Comparison of ENCODE assay signal across 23 mouse cellular contexts in genomic region chr2:181787852-181788251, GRCm38 (mm10). TPM values are rescaled to one million over a fixed set of nuclear protein-coding genes. Genes with fewer than 3 reads are reported as not detected.
DNase-seq lines count a peak whose midpoint lies in the region; ATAC-seq lines count a peak whose summit lies in the region.
"Had no signal": no experiment of that assay in that cellular context is flagged by ENCODE, and none has a peak within 500 bp of the region (broad histone marks: within the 10 kb centered on the region; RNA-seq: fewer than 3 reads in every experiment).

No protein-coding gene starts in this region.

- H3K9ac ChIP-seq in forebrain, embryonic 13.5 days: no peak overlapping the region
- H3K9ac ChIP-seq in forebrain, embryonic 11.5 days (ENCODE audit: low read length): no peak overlapping the region
- H3K9ac ChIP-seq in midbrain, embryonic 14.5 days (replicated peaks; ENCODE audit: low read length): no peak overlapping the region
- no peak overlapping the region for H3K9ac ChIP-seq in midbrain, embryonic 16.5 days (ENCODE audit: low read depth, low read length)
- no peak overlapping the region for H3K9ac ChIP-seq in forebrain, embryonic 15.5 days (replicated peaks)
- no peak overlapping the region for H3K9ac ChIP-seq in neural tube, embryonic 15.5 days (replicated peaks)
- H3K9ac ChIP-seq: embryonic facial prominence, embryonic 13.5 days; heart, embryonic 12.5 days had no signal

- H3K4me2 ChIP-seq in forebrain, embryonic 13.5 days: no peak overlapping the region
- no peak overlapping the region for H3K4me2 ChIP-seq in forebrain, embryonic 11.5 days (ENCODE audit: low read depth, low read length, severe bottlenecking)
- H3K4me2 ChIP-seq in midbrain, embryonic 14.5 days (ENCODE audit: low read length): no peak overlapping the region
- no peak overlapping the region for H3K4me2 ChIP-seq in midbrain, embryonic 16.5 days (ENCODE audit: low read length)
- H3K4me2 ChIP-seq in forebrain, embryonic 15.5 days (replicated peaks): no peak overlapping the region
- no peak overlapping the region for H3K4me2 ChIP-seq in neural tube, embryonic 15.5 days
- H3K4me2 ChIP-seq: embryonic facial prominence, embryonic 13.5 days; heart, embryonic 12.5 days had no signal

- no peak for DNase-seq in forebrain, embryonic 11.5 days (ENCODE audit: low spot score)
- peak; percentile 11 for DNase-seq in midbrain, embryonic 14.5 days
- DNase-seq in left cerebral cortex, postnatal 25 days (ENCODE audit: low spot score in 2 of 2): no peak
- DNase-seq: adrenal gland, postnatal 14 days; cerebellum, adult 18-20 months; cerebellum, postnatal 10 days; gastrocnemius, postnatal 14 days; heart, postnatal 36 days; kidney, adult 11 months had no signal

- intact Hi-C loops in left cerebral cortex, postnatal 25 days (cut with DNase I): no loop called here

- H3K27me3 ChIP-seq in forebrain, embryonic 13.5 days: no peaks in the 10 kb centered on the region
- H3K27me3 ChIP-seq in forebrain, embryonic 11.5 days (ENCODE audit: control insufficient read depth, insufficient read depth, low read length): no peaks in the 10 kb centered on the region
- H3K27me3 ChIP-seq in midbrain, embryonic 14.5 days (ENCODE audit: control insufficient read depth, insufficient read depth, low read length): no peaks in the 10 kb centered on the region
- H3K27me3 ChIP-seq in midbrain, embryonic 16.5 days (ENCODE audit: control insufficient read depth, insufficient read depth, low read depth, low read length): no peaks in the 10 kb centered on the region
- H3K27me3 ChIP-seq in forebrain, embryonic 15.5 days: no peaks in the 10 kb centered on the region
- no peaks in the 10 kb centered on the region for H3K27me3 ChIP-seq in neural tube, embryonic 15.5 days (replicated peaks)
- H3K27me3 ChIP-seq: embryonic facial prominence, embryonic 13.5 days; heart, embryonic 12.5 days had no signal

- no peaks in the 10 kb centered on the region for H3K9me3 ChIP-seq in forebrain, embryonic 13.5 days (replicated peaks)
- no peaks in the 10 kb centered on the region for H3K9me3 ChIP-seq in forebrain, embryonic 11.5 days (ENCODE audit: control insufficient read depth, low read length)
- no peaks in the 10 kb centered on the region for H3K9me3 ChIP-seq in midbrain, embryonic 14.5 days (ENCODE audit: control insufficient read depth, low read length)
- no peaks in the 10 kb centered on the region for H3K9me3 ChIP-seq in midbrain, embryonic 16.5 days (replicated peaks; ENCODE audit: control insufficient read depth, low read length, poor library complexity, severe bottlenecking)
- H3K9me3 ChIP-seq in forebrain, embryonic 15.5 days: no peaks in the 10 kb centered on the region
- H3K9me3 ChIP-seq in neural tube, embryonic 15.5 days (replicated peaks): no peaks in the 10 kb centered on the region
- H3K9me3 ChIP-seq: embryonic facial prominence, embryonic 13.5 days; heart, embryonic 12.5 days had no signal

- H3K4me3 ChIP-seq in forebrain, embryonic 13.5 days: no peak overlapping the region
- no peak overlapping the region for H3K4me3 ChIP-seq in forebrain, embryonic 11.5 days (ENCODE audit: low read depth, low read length)
- no peak overlapping the region for H3K4me3 ChIP-seq in midbrain, embryonic 14.5 days (replicated peaks; ENCODE audit: low read depth, low read length)
- H3K4me3 ChIP-seq in midbrain, embryonic 16.5 days (ENCODE audit: low read depth, low read length): no peak overlapping the region
- no peak overlapping the region for H3K4me3 ChIP-seq in forebrain, embryonic 15.5 days
- no peak overlapping the region for H3K4me3 ChIP-seq in neural tube, embryonic 15.5 days (replicated peaks)
- H3K4me3 ChIP-seq: embryonic facial prominence, embryonic 13.5 days; heart, embryonic 12.5 days had no signal

- WGBS in forebrain, embryonic 13.5 days: 32% methylated on average over 5 of the region's 5 CpGs
- 54% methylated on average over 5 of the region's 5 CpGs for WGBS in forebrain, embryonic 11.5 days
- 41% methylated on average over 5 of the region's 5 CpGs for WGBS in midbrain, embryonic 14.5 days
- WGBS in midbrain, embryonic 16.5 days: 47% methylated on average over 5 of the region's 5 CpGs
- 19% methylated on average over 5 of the region's 5 CpGs for WGBS in forebrain, embryonic 15.5 days
- 26% methylated on average over 5 of the region's 5 CpGs for WGBS in neural tube, embryonic 15.5 days

- peaks cover 75% of the 10 kb centered on the region for H3K36me3 ChIP-seq in forebrain, embryonic 13.5 days (ENCODE audit: poor library complexity, severe bottlenecking)
- no peaks in the 10 kb centered on the region for H3K36me3 ChIP-seq in forebrain, embryonic 11.5 days (ENCODE audit: control insufficient read depth, insufficient read depth, low read length)
- H3K36me3 ChIP-seq in midbrain, embryonic 14.5 days (ENCODE audit: control insufficient read depth, insufficient read depth, low read length): peaks cover 76% of the 10 kb centered on the region
- H3K36me3 ChIP-seq in midbrain, embryonic 16.5 days (ENCODE audit: control insufficient read depth, insufficient read depth, low read length): peaks cover 6% of the 10 kb centered on the region; the same call in 1 of the 2 replicates
- H3K36me3 ChIP-seq in forebrain, embryonic 15.5 days: peaks cover 41% of the 10 kb centered on the region
- peaks cover 36% of the 10 kb centered on the region for H3K36me3 ChIP-seq in neural tube, embryonic 15.5 days
- H3K36me3 ChIP-seq: embryonic facial prominence, embryonic 13.5 days; heart, embryonic 12.5 days had no signal

- peaks cover 24% of the 10 kb centered on the region for H3K4me1 ChIP-seq in forebrain, embryonic 13.5 days
- no peaks in the 10 kb centered on the region; the same call in 1 of the 2 replicates for H3K4me1 ChIP-seq in forebrain, embryonic 11.5 days (replicated peaks; ENCODE audit: control insufficient read depth, insufficient read depth, low read length)
- no peaks in the 10 kb centered on the region for H3K4me1 ChIP-seq in midbrain, embryonic 14.5 days (ENCODE audit: control insufficient read depth, insufficient read depth, low read length)
- H3K4me1 ChIP-seq in midbrain, embryonic 16.5 days (ENCODE audit: control insufficient read depth, insufficient read depth, low read length): no peaks in the 10 kb centered on the region
- peaks cover 9% of the 10 kb centered on the region; the same call in 1 of the 2 replicates for H3K4me1 ChIP-seq in forebrain, embryonic 15.5 days
- H3K4me1 ChIP-seq in neural tube, embryonic 15.5 days: no peaks in the 10 kb centered on the region
- H3K4me1 ChIP-seq: embryonic facial prominence, embryonic 13.5 days; heart, embryonic 12.5 days had no signal

- ATAC-seq in forebrain, embryonic 13.5 days: peak; percentile 45; the same call in 1 of the 2 replicates
- ATAC-seq in forebrain, embryonic 11.5 days (replicated peaks; ENCODE audit: low FRiP score): no peak
- ATAC-seq in midbrain, embryonic 14.5 days (ENCODE audit: low FRiP score, low TSS enrichment): no peak
- no peak for ATAC-seq in midbrain, embryonic 16.5 days
- ATAC-seq in forebrain, embryonic 15.5 days (replicated peaks): peak; percentile 61; the same call in 1 of the 2 replicates
- ATAC-seq in neural tube, embryonic 15.5 days (ENCODE audit: low FRiP score): no peak
- ATAC-seq: activated CD4-positive, CD25-positive, alpha-beta regulatory T cell, adult 4 months; hindbrain, postnatal 0 days; Patski had no signal

- H3K27ac ChIP-seq in forebrain, embryonic 13.5 days: peak overlapping the region; percentile 52; the same call in 1 of the 2 replicates
- H3K27ac ChIP-seq in forebrain, embryonic 11.5 days (ENCODE audit: low read depth, low read length): no peak overlapping the region
- no peak overlapping the region for H3K27ac ChIP-seq in midbrain, embryonic 14.5 days (replicated peaks; ENCODE audit: low read depth, low read length)
- no peak overlapping the region for H3K27ac ChIP-seq in midbrain, embryonic 16.5 days (ENCODE audit: low read length)
- H3K27ac ChIP-seq in forebrain, embryonic 15.5 days (replicated peaks): 0 out of 2 replicates have a peak overlapping the region, but pooled peaks have one; percentile 41
- H3K27ac ChIP-seq in neural tube, embryonic 15.5 days (replicated peaks): peak overlapping the region; percentile 19; the same call in 1 of the 2 replicates
- H3K27ac ChIP-seq: embryonic facial prominence, embryonic 13.5 days; hindbrain, postnatal 0 days had no signal

RNA-seq across cellular contexts. Expression of gene Myt1, which starts 24.7 kb away (rescaled TPM):
- 39.9 and 40.9 TPM in 2 replicates for polyA plus RNA-seq in forebrain, embryonic 13.5 days (2015; fragmentation: Nextera tagmentation; extraction: Ambion mirVana)
- polyA plus RNA-seq in forebrain, embryonic 11.5 days (2014; fragmentation: Nextera tagmentation; extraction: Ambion mirVana): 26.6 and 27.3 TPM in 2 replicates
- 21.2 and 31.3 TPM in 2 replicates for polyA plus RNA-seq in midbrain, embryonic 14.5 days (2014; fragmentation: Nextera tagmentation; extraction: Ambion mirVana)
- polyA plus RNA-seq in midbrain, embryonic 16.5 days (2015; fragmentation: Nextera tagmentation; extraction: Ambion mirVana): 15.6 and 19.2 TPM in 2 replicates
- polyA plus RNA-seq in forebrain, embryonic 15.5 days (2015; fragmentation: Nextera tagmentation; extraction: Ambion mirVana): 26.7 and 30.7 TPM in 2 replicates
- 11.3 and 15.1 TPM in 2 replicates for polyA plus RNA-seq in neural tube, embryonic 15.5 days (2015; fragmentation: Nextera tagmentation; extraction: Ambion mirVana)
- total RNA-seq in left cerebral cortex, postnatal 25 days (2021): 10 to 100 TPM; 17.4 to 18.1 TPM
- total RNA-seq: CH12.LX; common myeloid progenitor, adult 5-6 weeks; gastrocnemius, adult 18-20 months; gastrocnemius, postnatal 14 days; heart, adult 8-10 months; heart, postnatal 36 days had no signal
- polyA plus RNA-seq: activated CD4-positive, CD25-positive, alpha-beta regulatory T cell, adult 4 months; gonadal fat pad, adult 2 months; Patski had no signal

RNA-seq across cellular contexts. Expression of gene Pcmtd2, which starts 49.8 kb away (rescaled TPM):
- 36.2 and 36.8 TPM in 2 replicates for polyA plus RNA-seq in forebrain, embryonic 13.5 days (2015; fragmentation: Nextera tagmentation; extraction: Ambion mirVana)
- polyA plus RNA-seq in forebrain, embryonic 11.5 days (2014; fragmentation: Nextera tagmentation; extraction: Ambion mirVana): 27.1 and 33.4 TPM in 2 replicates
- 24.7 and 36.2 TPM in 2 replicates for polyA plus RNA-seq in midbrain, embryonic 14.5 days (2014; fragmentation: Nextera tagmentation; extraction: Ambion mirVana)
- 34.4 and 36.4 TPM in 2 replicates for polyA plus RNA-seq in midbrain, embryonic 16.5 days (2015; fragmentation: Nextera tagmentation; extraction: Ambion mirVana)
- 45.8 and 48.3 TPM in 2 replicates for polyA plus RNA-seq in forebrain, embryonic 15.5 days (2015; fragmentation: Nextera tagmentation; extraction: Ambion mirVana)
- polyA plus RNA-seq in neural tube, embryonic 15.5 days (2015; fragmentation: Nextera tagmentation; extraction: Ambion mirVana): 26.6 and 30.2 TPM in 2 replicates
- total RNA-seq in left cerebral cortex, postnatal 25 days (2021): 10 to 100 TPM; 78.2 to 95.2 TPM

Comparison
In these comparisons a context has a peak if more than half of its experiments do, and no peak if none do; other contexts are left out.
1. ATAC-seq: peak in forebrain, embryonic 13.5 days (single experiment) and forebrain, embryonic 15.5 days (single experiment); none in forebrain, embryonic 11.5 days (single experiment), midbrain, embryonic 14.5 days (single experiment), midbrain, embryonic 16.5 days (single experiment) and neural tube, embryonic 15.5 days (single experiment).
2. H3K27ac ChIP-seq: peak in forebrain, embryonic 13.5 days (single experiment), forebrain, embryonic 15.5 days (single experiment) and neural tube, embryonic 15.5 days (single experiment); none in forebrain, embryonic 11.5 days (single experiment), midbrain, embryonic 14.5 days (single experiment) and midbrain, embryonic 16.5 days (single experiment).